Mouse (Mus musculus): ENCODE data around the gene Gm17428.

- TF ChIP-seq CTCF (IDR thresholded peaks at IDR 0.05; ENCODE audit: control insufficient read depth, insufficient read depth, insufficient replicate concordance, low read depth, low read length) (no peak), POLR2A (IDR thresholded peaks at IDR 0.05; ENCODE audit: control insufficient read depth, low read depth, low read length) (no peak)
Observed at GRCm38 (mm10) chr14:54953664-54954206, 23.0 kb upstream of the Gm17428 start.

Measured in testis, adult 2 months (tissue).